8 mouse cellular contexts compared by ENCODE assay signal in genomic region chr3:31022895-31023436, GRCm38 (mm10). TPM values are rescaled to one million over a fixed set of nuclear protein-coding genes. Genes with fewer than 3 reads are reported as not detected.
DNase-seq lines count a peak whose midpoint lies in the region; ATAC-seq and TF ChIP-seq lines count a peak whose summit lies in the region.

No protein-coding gene starts in this region.

- ATAC-seq in hindbrain, embryonic 16.5 days = no peak
- ATAC-seq in kidney, postnatal 0 days (replicated peaks; ENCODE audit: low FRiP score, low read depth) = peak; percentile 92
- peak; percentile 66; the same call in 1 of the 2 replicates for ATAC-seq in stomach, embryonic 14.5 days (ENCODE audit: insufficient number of reproducible peaks, insufficient read depth, low FRiP score, low read depth)

- H3K4me1 ChIP-seq in hindbrain, embryonic 10.5 days (replicated peaks) = peaks cover 20% of the 10 kb centered on the region
- no peaks in the 10 kb centered on the region for H3K4me1 ChIP-seq in hindbrain, embryonic 16.5 days (ENCODE audit: control insufficient read depth, insufficient read depth, low read depth, low read length)
- H3K4me1 ChIP-seq in kidney, postnatal 0 days (replicated peaks; ENCODE audit: insufficient read depth, low read length) = peaks cover 13% of the 10 kb centered on the region; the same call in 1 of the 2 replicates
- H3K4me1 ChIP-seq in stomach, embryonic 14.5 days (ENCODE audit: control insufficient read depth, insufficient read depth, low read length) = no peaks in the 10 kb centered on the region; the same call in 1 of the 2 replicates

- no peak for TF ChIP-seq CTCF in kidney, postnatal 0 days (IDR thresholded peaks at IDR 0.05; ENCODE audit: low read depth)

- 18% methylated on average over 7 of the region's 7 CpGs for WGBS in hindbrain, embryonic 10.5 days
- 30% methylated on average over 7 of the region's 7 CpGs for WGBS in hindbrain, embryonic 16.5 days
- WGBS in kidney, postnatal 0 days = 10% methylated on average over 7 of the region's 7 CpGs
- 19% methylated on average over 7 of the region's 7 CpGs for WGBS in stomach, embryonic 14.5 days

- peaks cover 22% of the 10 kb centered on the region for H3K36me3 ChIP-seq in hindbrain, embryonic 10.5 days
- no peaks in the 10 kb centered on the region for H3K36me3 ChIP-seq in hindbrain, embryonic 16.5 days (ENCODE audit: control insufficient read depth, insufficient read depth, low read length)
- H3K36me3 ChIP-seq in kidney, postnatal 0 days (ENCODE audit: insufficient read depth, low read length) = no peaks in the 10 kb centered on the region
- peaks cover 13% of the 10 kb centered on the region for H3K36me3 ChIP-seq in stomach, embryonic 14.5 days (ENCODE audit: control insufficient read depth, insufficient read depth, low read length)

- no peak overlapping the region for H3K9ac ChIP-seq in hindbrain, embryonic 16.5 days (ENCODE audit: low read depth, low read length)
- no peak overlapping the region for H3K9ac ChIP-seq in kidney, postnatal 0 days (ENCODE audit: low read depth, low read length)
- no peak overlapping the region for H3K9ac ChIP-seq in stomach, embryonic 14.5 days (replicated peaks; ENCODE audit: low read depth, low read length)

- no peak overlapping the region for H3K4me2 ChIP-seq in hindbrain, embryonic 16.5 days (ENCODE audit: low read length)
- peak overlapping the region; percentile 2; the same call in 1 of the 2 replicates for H3K4me2 ChIP-seq in kidney, postnatal 0 days (ENCODE audit: low read length)
- H3K4me2 ChIP-seq in stomach, embryonic 14.5 days (replicated peaks; ENCODE audit: low read depth, low read length) = no peak overlapping the region

- no peak overlapping the region for H3K4me3 ChIP-seq in hindbrain, embryonic 10.5 days
- H3K4me3 ChIP-seq in hindbrain, embryonic 16.5 days (ENCODE audit: low read length) = no peak overlapping the region
- no peak overlapping the region for H3K4me3 ChIP-seq in kidney, postnatal 0 days (replicated peaks; ENCODE audit: low read depth, low read length)
- no peak overlapping the region for H3K4me3 ChIP-seq in stomach, embryonic 14.5 days (ENCODE audit: low read depth, low read length)

- peak; percentile 39 for DNase-seq in hindbrain, embryonic 10.5 days (ENCODE audit: low spot score)
- DNase-seq in heart, adult 9 months (ENCODE audit: low spot score in 2 of 2) = peak; percentile 15 to 47
- DNase-seq in kidney, postnatal 0 days (ENCODE audit: low spot score) = peak; percentile 95
- DNase-seq in testis, postnatal 10 days (ENCODE audit: low spot score) = no peak
- no peak for DNase-seq in layer of hippocampus, postnatal 36 days
- no peak for DNase-seq in cerebellum, postnatal 10 days

- no peaks in the 10 kb centered on the region for H3K9me3 ChIP-seq in hindbrain, embryonic 10.5 days
- no peaks in the 10 kb centered on the region for H3K9me3 ChIP-seq in hindbrain, embryonic 16.5 days (ENCODE audit: control insufficient read depth, low read length)
- no peaks in the 10 kb centered on the region for H3K9me3 ChIP-seq in kidney, postnatal 0 days (replicated peaks; ENCODE audit: low read length)
- no peaks in the 10 kb centered on the region for H3K9me3 ChIP-seq in stomach, embryonic 14.5 days (ENCODE audit: control insufficient read depth, low read depth, low read length)

- H3K27ac ChIP-seq in hindbrain, embryonic 10.5 days = peak overlapping the region; percentile 74
- H3K27ac ChIP-seq in hindbrain, embryonic 16.5 days (ENCODE audit: low read depth, low read length) = no peak overlapping the region
- peak overlapping the region; percentile 76 for H3K27ac ChIP-seq in kidney, postnatal 0 days
- peak overlapping the region; percentile 1; the same call in 1 of the 2 replicates for H3K27ac ChIP-seq in stomach, embryonic 14.5 days (ENCODE audit: low read length)

- H3K27me3 ChIP-seq in hindbrain, embryonic 10.5 days (ENCODE audit: insufficient read depth, poor library complexity, severe bottlenecking) = no peaks in the 10 kb centered on the region
- no peaks in the 10 kb centered on the region for H3K27me3 ChIP-seq in hindbrain, embryonic 16.5 days (replicated peaks; ENCODE audit: control insufficient read depth, insufficient read depth, low read length)
- no peaks in the 10 kb centered on the region for H3K27me3 ChIP-seq in kidney, postnatal 0 days (ENCODE audit: insufficient read depth, low read length)
- H3K27me3 ChIP-seq in stomach, embryonic 14.5 days (ENCODE audit: control insufficient read depth, insufficient read depth, low read length) = no peaks in the 10 kb centered on the region

RNA-seq across cellular contexts. Expression of gene Prkci, which starts 27.4 kb away (rescaled TPM):
- polyA plus RNA-seq in hindbrain, embryonic 10.5 days (2016; fragmentation: Nextera tagmentation; extraction: Ambion mirVana) = 23.9 and 36.4 TPM in 2 replicates
- polyA plus RNA-seq in hindbrain, embryonic 16.5 days (2015; fragmentation: Nextera tagmentation; extraction: Ambion mirVana) = 25.3 and 27.9 TPM in 2 replicates
- polyA plus RNA-seq in kidney, postnatal 0 days (2015; fragmentation: Nextera tagmentation; extraction: Ambion mirVana) = 29.5 and 31.6 TPM in 2 replicates
- 51.0 and 51.7 TPM in 2 replicates for polyA plus RNA-seq in stomach, embryonic 14.5 days (2014; fragmentation: Nextera tagmentation; extraction: Ambion mirVana)
- total RNA-seq in layer of hippocampus, postnatal 36 days (2021) = 10 to 100 TPM; 62.9 to 67.3 TPM

RNA-seq across cellular contexts. Expression of gene Phc3, which starts 53.8 kb away (rescaled TPM):
- 4.1 and 5.0 TPM in 2 replicates for polyA plus RNA-seq in hindbrain, embryonic 10.5 days (2016; fragmentation: Nextera tagmentation; extraction: Ambion mirVana)
- 7.0 TPM in 2 replicates for polyA plus RNA-seq in hindbrain, embryonic 16.5 days (2015; fragmentation: Nextera tagmentation; extraction: Ambion mirVana)
- polyA plus RNA-seq in kidney, postnatal 0 days (2015; fragmentation: Nextera tagmentation; extraction: Ambion mirVana) = 4.5 and 4.7 TPM in 2 replicates
- 12.9 and 13.7 TPM in 2 replicates for polyA plus RNA-seq in stomach, embryonic 14.5 days (2014; fragmentation: Nextera tagmentation; extraction: Ambion mirVana)
- total RNA-seq in layer of hippocampus, postnatal 36 days (2021) = 10 to 100 TPM; 41.6 to 45.3 TPM

Comparison
In these comparisons a context has a peak if more than half of its experiments do, and no peak if none do; other contexts are left out.
1. DNase-seq: peak in hindbrain, embryonic 10.5 days (single experiment), heart, adult 9 months (2 of 2) and kidney, postnatal 0 days (single experiment); none in testis, postnatal 10 days (single experiment), layer of hippocampus, postnatal 36 days (0 of 2) and cerebellum, postnatal 10 days (0 of 2).